Mouse (Mus musculus) cerebellum, postnatal 4 days (tissue): ENCODE measurements around the gene Exoc3l4.

ENCODE experiments used
- DNase-seq, 2 experiments: peaks; one replicate each; pipeline ENCODE4 v3.0.0; 2022; ENCODE audit warnings: low spot score in 2 of 2, mixed read lengths in 1 of 2

Exoc3l4 gene

GRCm38 (mm10) chr12:111434164-111434744 lies 17.4 kb downstream of the Exoc3l4 start:
- DNase-seq: no peak

GRCm38 (mm10) chr12:111434745-111435327 lies 18.0 kb downstream of the Exoc3l4 start:
- DNase-seq: no peak

- no peak for DNase-seq
Measured at GRCm38 (mm10) chr12:111436170-111436569, 19.4 kb downstream of the Exoc3l4 start.

DNA sequence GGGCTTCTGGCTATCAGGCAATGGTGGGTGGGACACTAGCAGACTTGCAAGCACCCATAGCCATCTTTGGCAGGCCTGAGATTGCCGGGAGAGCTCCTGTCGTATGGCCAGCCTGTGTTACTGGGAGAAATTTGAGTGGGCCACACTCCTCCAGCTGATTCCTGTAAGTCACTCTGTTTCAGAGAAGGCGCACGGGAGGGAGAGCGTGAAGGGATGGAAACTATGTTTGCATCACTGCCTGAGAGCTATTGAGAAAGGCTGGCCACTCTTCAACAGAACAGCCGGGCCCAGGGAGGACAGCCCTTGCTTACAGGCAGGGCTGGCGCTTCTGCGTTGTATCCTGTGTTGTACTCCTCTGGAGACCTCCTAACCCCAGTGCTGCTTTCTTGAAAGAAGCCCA lies 19.8 kb downstream of the Exoc3l4 start:
- no peak for DNase-seq

- DNase-seq: no peak
Measured at GRCm38 (mm10) chr12:111437222-111437900, 20.5 kb downstream of the Exoc3l4 start.

- DNase-seq: no peak
Measured at GRCm38 (mm10) chr12:111438850-111439249, 22.0 kb downstream of the Exoc3l4 start.

- no peak for DNase-seq
Measured at GRCm38 (mm10) chr12:111440701-111441373, 24.0 kb downstream of the Exoc3l4 start.

DNA sequence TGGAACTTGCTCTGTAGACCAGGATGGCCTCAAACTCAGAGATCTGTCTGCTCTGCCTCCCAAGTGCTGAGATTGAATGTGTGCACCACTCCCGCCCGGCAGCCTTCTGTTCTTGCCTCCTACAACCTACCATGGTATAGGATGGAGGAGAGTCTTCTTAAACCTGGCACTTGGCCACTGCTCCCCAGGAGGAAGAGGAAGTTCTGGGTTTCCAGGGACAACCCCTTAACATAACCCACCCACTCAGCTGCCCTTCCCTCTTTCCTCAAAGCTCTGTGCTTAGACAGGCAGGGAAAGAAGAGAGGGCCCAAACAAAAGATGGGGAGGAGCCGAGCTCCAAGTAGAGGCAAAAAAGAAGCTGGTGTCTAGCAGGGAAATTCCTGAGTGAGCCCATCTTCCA lies 24.7 kb downstream of the Exoc3l4 start:
- DNase-seq: no peak

- no peak for DNase-seq
Measured at GRCm38 (mm10) chr12:111442309-111443010, 25.6 kb downstream of the Exoc3l4 start, which contains the start of gene Tnfaip2. Gene Tnfaip2 (plus strand): TSS chr12:111442469.

DNA sequence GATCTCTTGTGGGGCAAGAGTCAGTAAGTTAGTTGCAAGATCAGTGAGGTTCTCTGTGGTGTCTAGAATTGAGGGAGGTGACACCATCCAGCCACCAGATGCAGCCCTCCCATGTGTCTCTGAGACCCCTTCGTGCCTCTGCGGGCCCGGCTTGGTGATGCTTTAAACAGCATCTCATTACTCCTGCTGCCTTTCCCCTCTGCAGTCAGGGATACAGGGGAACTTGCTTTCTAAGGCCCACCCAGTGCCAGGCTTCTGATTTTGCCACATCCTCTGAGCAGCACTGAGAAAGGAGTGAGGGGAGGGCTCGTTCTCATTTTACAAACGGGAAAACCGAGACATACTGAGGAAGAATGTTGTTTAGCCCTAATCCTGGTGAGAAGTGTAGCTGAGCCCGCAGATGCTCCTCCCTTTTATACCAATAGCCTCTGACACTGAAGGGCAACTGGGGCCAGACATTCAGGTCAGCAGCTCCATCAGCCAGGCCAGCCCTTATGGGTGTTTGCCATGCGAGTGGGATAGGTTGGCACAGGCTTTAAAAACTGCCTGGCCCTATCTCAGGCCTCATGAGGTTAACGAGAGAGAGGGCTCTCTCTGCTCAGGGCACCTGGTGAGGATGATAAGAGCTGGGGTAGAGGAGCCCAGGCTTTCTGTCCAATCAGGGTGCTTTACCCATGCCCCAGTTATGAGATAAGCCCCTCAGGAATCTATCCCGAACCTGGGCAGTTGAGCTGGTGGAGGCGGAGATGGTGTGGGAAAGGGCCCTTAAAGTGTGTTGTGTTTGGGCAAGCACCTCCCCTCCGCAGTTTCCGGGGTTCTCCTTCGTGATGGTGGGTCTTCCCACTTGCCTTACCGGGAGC lies 26.4 kb downstream of the Exoc3l4 start:
- no peak for DNase-seq

DNA sequence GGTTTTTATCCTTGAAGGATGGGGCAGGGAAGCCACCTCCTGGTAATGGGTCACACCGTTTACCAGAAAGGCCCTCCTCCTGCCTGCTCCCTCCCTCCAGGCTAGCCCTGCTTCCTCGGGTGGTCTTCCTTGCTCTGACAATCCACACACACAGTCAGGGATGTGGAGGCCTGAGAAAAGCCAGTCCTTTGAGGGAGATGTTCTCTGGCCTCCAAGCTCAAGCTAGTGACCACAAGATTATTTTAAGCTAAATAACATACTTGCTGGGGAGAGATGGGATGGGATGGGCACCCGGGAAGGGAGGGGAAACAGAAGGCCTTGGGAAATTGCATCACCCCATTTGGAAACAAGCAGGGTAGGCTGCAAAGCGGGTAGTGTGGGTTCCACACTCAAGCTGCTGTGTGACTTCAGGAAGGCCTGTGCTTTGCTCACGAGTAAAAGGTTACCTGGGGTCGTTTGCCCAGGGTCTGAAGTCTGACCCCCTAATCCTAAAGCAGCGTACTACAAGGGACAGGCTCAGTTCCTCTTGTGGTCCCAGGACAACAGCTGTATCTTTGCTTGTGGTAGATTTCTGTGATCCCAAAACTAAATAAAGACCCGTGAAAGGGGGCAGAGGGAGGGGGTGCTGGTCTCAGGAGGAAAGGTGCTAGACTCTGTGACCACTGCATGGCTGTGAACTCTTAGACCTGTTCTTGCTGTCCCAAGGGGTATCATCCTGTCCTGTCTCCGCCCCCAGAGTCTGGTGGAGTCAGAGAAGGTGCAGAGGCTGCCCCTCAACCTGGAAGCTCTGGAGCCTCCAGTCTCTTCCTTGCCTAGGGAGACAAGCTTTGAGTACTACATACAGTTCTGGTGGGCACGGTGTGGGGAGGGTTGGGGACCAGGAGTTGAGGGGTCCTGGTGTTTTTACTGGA lies 27.4 kb downstream of the Exoc3l4 start:
- no peak for DNase-seq

DNA sequence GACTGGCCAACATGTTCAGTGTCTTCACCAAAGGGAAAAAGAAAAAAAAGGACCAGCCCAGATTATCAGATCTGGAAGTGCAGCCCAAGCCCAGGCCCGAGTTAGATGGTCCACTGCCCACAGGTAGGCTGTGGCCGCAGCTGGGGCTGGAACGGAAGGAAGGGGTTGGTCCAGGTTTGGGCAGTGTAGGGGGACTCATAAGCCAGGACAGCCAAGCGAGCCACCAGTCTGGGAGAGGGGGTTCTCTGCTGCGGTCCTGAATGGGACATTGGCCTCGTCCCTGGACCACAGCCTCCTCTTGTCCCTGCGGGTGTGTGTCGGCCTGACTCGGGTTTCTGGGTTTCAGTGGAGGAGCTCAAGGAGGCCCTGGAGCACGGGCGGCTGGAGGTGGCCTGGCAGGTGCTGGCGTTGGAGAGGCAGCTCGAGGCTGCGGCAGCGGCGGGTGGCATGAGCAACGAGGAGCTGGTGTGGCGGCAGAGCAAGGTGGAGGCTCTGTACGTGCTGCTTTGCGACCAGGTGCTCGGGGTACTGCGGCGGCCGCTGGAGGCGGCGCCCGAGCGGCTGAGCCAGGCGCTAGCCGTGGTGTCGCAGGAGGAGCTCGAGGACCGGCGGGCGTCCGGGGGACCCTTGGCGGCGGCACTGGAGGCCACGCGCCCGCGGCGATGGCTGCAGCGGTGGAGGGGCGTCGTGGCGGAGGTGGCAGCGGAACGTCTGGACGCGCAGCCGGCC lies 28.5 kb downstream of the Exoc3l4 start:
- no peak for DNase-seq

DNA sequence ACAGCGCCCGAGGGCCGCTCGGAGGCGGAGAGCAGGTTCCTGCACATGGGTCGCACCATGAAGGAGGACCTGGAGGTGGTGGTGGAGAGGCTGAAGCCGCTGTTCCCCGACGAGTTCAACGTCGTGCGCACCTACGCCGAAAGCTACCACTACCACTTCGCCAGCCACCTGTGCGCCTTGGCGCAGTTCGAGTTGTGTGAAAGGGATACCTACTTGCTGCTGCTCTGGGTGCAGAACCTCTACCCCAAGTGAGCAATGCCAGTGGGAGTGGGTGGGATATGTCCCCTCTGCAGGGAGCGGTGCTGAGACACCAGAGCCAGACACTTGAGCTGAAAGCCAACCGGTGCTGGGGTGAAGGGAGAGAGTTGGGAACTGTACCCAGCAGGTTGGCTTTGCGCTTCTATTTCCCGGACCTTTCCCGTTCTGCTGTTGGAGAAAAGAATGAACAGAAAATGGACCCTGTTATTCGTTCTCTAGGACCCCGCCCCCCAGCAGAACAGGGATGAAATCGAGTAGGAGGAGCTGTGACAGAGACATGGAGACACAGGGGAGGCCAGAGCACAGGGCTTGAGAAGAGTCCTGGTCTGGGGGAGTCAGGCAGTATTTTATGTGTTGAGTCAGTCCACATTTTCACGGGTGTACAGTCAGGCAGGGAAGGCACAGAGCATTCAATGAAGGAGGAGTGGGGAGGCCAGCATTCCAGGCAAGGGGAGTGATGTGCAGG lies 29.2 kb downstream of the Exoc3l4 start:
- no peak for DNase-seq

GRCm38 (mm10) chr12:111446745-111447144 lies 29.9 kb downstream of the Exoc3l4 start:
- DNase-seq: no peak

DNA sequence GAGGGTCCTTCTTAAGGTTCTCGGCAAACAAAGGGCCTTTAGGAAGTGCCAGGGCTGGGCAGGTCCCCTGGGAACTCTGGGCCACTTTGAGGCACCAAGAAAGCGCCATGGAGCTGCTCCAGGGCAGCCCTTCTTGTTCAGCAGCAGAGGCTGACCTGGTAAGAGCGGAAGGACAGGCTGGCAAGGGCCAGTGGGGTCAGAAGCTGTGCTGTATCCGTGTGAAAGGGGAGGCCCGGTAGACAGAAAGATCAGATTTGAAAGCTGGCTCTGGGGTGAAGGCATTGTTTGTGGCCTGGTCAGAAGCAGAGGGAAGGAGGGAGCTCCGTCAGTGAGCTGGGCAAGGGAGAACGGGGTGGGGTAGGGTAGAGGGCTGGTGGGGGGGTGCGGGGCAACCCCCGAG lies 30.5 kb downstream of the Exoc3l4 start:
- DNase-seq: no peak

- no peak for DNase-seq
Measured at GRCm38 (mm10) chr12:111447898-111448760, 31.3 kb downstream of the Exoc3l4 start.

- DNase-seq: no peak
Measured at GRCm38 (mm10) chr12:111448931-111449705, 32.3 kb downstream of the Exoc3l4 start.
